Mouse (Mus musculus): ENCODE data around the gene Mdga1. TPM values are rescaled to one million over a fixed set of nuclear protein-coding genes. Genes with fewer than 3 reads are reported as not detected.

Gene Mdga1
- total RNA-seq, 2 experiments from 2014 or later = 30.4 to 36.6 TPM

DNA sequence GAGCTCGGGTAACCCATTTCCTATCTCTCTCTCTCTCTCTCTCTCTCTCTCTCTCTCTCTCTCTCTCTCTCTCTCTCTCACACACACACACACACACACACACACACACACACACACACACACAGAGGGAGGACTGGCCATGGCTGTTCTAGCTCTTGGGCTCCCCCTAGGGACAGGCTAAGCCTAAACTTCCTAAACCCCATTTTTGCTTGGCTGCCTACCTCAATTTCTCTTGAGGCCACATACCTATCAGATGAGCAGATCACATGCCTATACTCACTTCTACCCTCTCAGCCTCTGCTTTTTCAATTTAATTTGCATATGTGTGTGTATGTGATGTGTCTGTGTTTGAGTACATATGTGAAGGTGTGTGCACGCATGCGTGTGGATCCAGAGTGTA is 111.1 kb downstream of the Mdga1 start:
- no peak for DNase-seq (ENCODE audit: low spot score in 2 of 2)
- intact Hi-C loops (cut with DNase I) = no loop called here

DNA sequence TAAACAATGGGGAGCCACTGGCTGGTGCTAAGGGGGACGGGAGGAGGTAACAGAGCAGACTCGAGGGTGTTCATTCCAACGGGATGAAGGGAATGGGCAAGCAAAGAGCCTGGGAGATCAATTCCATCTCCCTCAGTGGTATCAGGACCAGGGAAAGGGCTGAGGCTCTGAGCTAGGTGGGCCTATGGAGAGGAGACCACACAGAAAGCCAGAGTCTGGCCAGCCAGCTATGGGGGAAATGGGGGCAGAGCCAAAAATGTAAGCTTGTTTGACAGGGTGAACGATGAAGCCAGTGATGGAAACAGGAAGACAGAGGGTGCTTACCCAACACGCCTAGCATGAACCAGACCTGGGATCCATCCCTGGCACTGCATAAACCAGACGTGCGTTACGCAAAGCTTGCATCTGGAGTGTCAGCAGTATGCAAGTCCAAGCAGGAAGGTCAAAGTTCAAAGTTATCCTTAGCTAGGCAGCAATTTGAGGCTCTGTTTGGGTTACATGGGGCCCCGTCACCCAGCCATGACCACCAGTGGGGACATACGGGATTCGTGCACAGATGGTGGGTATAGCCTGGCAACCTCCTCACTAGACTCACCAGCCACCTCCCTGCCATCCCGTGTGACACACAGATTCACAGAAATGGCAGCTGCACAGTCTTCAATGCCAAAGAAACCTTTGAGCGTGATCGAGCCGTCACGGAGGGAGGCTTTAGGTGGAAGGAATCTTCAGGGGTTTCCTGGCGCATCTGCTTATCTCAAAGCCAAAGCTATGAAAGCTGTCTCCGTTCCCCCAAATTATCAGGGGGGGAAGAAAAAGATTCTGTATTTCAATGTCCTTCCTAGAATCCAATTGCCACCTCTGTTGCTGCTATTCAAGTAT is 113.9 kb downstream of the Mdga1 start:
- intact Hi-C loops (cut with DNase I) = no loop called here
- DNase-seq (ENCODE audit: low spot score in 2 of 2) = no peak

DNA sequence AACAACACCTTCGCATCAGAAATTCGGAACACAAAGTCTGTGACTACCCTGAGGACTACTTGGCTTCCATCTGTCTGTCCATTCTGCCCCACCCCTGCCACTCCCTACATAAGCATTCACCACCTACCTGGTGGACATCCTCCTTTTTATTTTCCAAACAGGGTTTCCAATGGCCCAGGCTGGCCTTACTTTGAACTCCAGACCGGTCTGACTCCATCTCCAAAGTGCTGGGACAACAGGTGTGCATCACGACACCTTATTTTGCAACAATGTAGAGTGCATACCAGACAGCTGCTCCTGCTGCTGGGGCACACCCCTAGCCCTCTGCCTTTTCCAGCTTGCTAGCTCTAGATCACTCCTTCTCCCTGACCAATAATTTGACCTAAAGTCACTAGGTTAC is 115.1 kb downstream of the Mdga1 start:
- no peak for DNase-seq (ENCODE audit: low spot score in 2 of 2)
- intact Hi-C loops (cut with DNase I) = no loop called here

DNA sequence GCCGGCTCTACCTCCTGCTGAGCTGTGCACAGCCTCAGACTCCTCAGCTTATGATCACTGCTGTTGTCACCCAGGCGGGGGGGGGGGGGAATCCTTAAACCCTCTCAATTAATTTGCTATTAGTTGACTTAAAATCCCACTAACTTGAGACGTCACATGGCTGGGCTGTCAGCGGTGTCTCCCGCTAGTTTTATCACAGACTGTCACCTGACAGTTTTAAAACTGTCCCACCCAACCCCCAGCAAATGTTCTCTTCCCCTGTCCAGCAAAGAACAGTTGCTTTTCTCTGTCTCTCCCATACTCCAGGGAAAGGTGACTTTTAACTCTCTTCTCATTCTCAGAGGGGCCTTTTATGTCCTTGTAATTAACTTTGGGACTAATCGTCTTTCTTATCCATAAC is 115.5 kb downstream of the Mdga1 start:
- DNase-seq (ENCODE audit: low spot score in 2 of 2) = no peak
- intact Hi-C loops (cut with DNase I) = no loop called here

DNA sequence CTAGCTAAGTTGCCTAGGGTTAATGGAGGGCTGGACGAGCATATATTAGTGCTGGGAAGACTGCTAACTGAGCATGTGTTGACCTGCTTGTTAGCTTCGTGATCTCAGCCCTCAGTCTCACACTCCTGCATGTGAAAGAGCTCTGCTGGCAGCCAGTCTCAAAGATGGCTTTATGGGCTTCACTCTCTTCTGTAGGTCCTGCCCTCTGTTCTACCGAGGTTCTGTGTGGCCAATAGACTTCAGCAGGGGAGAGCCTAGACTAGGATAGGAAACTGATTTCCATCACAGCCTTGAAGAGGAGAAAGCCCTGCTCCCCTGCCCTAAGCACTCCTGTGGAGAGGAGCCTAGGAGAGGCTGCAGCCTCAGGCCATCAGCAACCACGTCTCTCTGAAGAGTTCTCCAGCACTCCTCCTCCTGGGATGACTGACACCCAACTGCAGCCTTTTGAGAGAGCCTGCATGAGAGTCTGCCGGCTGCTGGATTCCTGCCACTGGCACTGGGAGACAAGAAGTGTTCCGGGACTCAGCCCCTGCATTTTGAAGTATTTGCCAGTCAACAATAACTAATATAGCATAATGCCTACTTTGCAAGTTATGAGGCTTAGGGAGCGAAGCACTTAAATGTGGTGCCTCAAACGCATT is 116.9 kb downstream of the Mdga1 start:
- DNase-seq (ENCODE audit: low spot score in 2 of 2) = peak in 1 of 2 experiments; percentile 19
- intact Hi-C loops (cut with DNase I) = no loop called here

DNA sequence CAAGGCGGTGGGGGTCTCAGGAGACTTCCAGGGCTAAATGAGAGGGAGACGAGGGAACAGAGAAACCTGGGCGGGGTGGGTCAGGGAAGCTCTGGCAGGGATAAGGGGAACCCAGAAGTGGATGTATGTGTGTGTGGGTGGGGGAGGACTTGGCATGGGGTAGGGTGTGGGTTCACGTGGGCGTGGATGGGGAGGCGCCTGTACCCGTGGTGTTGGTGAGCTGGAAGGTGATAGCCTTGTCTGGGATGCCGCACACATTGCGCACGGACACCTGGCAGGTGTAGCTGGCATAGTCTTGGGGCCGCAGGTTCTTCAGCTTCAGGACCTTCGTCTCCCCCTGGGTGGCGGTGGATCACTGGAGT is 120.5 kb downstream of the Mdga1 start:
- no peak for DNase-seq (ENCODE audit: low spot score in 2 of 2)
- intact Hi-C loops (cut with DNase I) = loop anchor here (5.0 kb wide), 2 partner anchors 47 to 132 kb away; partner anchors contain the start of gene Ccdc167

DNA sequence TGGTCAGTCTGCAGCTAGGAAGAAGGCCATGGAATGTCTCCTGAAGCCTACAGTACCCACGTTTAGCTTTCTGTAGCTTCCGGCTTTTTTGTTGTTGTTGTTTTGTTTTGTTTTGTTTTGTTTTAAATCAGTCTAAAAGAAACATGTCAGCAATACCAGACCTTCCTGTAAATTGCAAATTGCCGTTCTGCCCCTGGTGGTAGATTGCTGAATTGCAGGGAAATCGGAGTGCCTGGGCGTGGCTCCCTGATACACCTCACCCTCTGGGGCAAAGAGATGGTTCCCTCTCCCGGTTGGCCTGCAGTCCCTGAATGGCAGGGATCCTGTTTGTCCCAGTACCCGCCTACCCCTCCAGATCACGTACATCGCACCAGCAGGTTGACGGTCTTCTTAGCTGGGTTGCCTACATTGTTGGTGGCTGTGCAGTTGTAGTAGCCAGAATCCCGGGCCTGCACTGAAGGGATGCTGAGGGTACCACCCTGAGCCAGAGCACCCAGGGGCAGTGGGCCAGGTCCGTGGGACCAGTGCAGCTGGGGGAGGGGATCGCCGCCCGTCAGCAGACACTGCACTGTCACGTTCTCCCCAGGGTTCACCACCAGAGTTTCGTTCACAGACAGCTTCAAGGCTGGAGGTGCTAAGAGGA is 121.0 kb downstream of the Mdga1 start:
- intact Hi-C loops (cut with DNase I) = loop anchor here (5.0 kb wide), 2 partner anchors 47 to 132 kb away; partner anchors contain the start of gene Ccdc167
- DNase-seq (ENCODE audit: low spot score in 2 of 2) = peak; percentile 62 to 68

DNA sequence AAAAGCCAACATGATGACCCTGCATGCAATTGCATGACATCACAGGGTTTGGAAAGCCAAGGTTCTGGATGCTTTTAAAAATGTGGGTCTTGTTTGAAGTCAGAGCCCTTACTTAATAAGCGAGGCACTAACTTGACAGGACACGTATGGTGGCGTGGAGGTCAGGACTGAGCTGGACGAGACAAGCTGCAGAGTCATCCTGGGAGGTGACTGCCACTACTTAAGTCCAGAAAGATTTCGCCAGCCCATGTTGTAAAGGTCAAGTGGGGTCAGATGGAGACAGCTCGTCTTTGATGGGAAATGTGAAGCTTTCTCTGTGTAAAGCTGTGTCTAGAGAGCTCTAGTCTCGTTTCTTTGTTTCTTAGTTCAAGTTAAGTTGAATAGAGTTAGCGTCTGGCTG is 122.6 kb downstream of the Mdga1 start:
- intact Hi-C loops (cut with DNase I) = loop anchor here (5.0 kb wide), 2 partner anchors 45 to 130 kb away; partner anchors contain the start of gene Ccdc167
- no peak for DNase-seq (ENCODE audit: low spot score in 2 of 2)

DNA sequence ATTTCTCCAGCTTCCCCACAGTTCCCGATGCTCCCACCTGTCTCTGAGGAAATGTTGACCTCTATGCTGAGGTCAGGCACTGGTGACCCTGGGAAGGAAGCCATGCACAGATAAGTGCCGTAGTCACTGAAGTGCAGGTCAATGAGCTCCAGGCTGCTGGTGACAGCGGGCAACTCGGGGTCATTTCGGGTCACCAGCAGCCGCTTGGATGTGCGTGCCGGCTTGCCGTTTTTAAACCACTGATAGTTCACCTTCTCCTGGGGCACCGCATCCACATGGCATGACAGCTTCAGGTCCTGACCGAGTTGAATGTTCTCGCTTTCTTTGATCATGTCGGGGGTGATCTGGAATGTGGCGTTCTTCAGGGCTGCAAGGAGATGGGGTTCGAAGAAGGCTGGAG is 123.6 kb downstream of the Mdga1 start:
- intact Hi-C loops (cut with DNase I) = loop anchor here (5.0 kb wide), 2 partner anchors 44 to 129 kb away; partner anchors contain the start of gene Ccdc167
- no peak for DNase-seq (ENCODE audit: low spot score in 2 of 2)

DNA sequence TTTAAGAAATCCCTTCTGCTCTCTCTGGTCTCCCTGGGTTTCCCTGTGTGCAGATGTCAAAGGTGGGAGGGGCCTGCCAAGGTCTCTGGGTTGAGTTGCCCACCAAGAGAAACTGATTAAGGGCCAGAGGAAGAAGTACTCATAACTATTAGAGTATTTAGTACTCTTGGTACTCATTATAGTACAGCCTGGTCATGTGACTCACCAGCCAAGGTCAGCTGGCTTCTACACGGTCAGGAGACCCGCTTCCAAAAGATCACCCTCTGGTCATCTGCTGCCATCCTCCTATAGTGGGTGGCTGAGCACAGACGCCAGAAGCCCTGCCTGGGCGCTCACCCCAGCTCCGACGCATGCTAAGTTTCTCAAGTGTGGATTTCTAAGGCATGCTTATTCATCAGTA is 124.9 kb downstream of the Mdga1 start:
- intact Hi-C loops (cut with DNase I) = loop anchor here (5.0 kb wide), 2 partner anchors 43 to 128 kb away; partner anchors contain the start of gene Ccdc167
- DNase-seq (ENCODE audit: low spot score in 2 of 2) = no peak

DNA sequence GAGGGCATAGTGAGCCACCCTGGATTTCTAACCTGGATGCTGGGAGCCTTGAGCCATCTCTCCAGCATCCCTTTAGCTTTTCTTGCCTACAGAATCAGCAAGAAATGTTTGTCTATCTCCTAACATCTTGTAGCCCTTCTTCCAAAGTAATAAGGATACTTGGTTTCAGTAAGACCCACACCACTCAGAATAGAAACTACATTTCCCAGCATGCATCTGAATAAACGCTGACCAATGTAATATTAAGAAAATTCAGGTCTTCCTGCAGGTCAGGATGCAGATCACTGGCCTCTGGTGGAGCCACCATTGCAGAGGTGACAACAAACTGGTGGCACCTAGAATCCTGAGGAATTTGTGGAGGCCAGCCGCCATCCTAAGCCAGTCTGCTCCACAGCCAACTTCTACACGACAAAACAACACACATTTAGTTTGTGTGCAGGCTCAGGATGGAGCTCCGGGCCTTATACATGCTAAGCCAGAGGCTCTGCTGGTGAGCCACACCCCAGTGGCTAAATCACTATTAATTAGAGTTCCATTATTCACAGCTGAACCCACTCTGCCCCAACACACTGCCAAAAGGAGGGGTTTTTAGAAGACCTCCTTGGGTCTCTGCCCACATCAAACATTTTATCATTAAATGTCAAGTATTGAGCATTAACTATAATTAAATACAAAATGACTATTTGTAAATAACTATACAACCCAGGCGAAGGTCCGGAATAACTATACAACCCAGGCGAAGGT is 126.3 kb downstream of the Mdga1 start:
- no peak for DNase-seq (ENCODE audit: low spot score in 2 of 2)
- intact Hi-C loops (cut with DNase I) = no loop called here

DNA sequence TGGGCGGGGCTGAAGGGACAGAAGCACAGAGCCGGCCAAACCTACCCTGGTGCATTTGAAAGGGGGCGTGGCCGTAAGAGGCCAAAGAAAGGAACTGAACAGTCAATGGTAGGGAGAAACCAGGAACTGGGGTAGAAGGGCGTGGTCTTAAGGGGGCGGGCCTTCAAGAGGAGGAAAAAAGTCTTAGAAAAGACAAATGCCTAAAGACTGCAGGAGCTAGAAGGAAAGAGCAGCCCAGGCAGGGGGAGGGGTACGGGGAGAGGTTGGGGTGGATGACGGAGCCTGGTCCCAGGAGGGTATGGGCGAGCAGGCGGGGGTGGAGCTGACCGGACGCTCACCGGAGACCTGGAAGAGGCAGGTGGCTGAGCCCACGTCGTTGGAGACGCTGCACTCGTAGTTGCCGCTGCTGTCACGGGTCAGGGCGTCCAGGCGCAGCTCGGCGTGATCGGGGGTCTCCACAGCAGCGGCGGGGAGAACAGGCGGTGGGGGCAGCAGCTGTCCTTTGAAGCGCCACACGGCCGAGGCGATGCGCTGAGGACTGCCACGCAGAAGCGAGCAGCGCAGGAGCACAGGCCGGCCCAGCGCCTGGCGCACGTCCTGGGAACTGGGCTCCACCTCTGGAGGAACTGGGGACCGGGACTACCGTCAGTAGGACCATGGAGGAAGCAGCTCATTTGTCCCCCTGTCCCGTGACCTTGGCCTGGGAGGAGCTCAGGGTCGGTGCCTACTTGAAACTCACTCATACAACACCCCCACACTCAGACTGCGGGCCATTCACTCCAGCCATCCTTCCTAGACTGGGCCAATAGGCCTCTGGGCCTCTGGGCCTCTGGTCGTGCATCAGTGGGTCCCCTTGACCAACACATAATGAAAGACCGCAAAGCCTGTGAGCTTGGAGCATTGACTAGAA is 127.9 kb downstream of the Mdga1 start:
- intact Hi-C loops (cut with DNase I) = no loop called here
- no peak for DNase-seq (ENCODE audit: low spot score in 2 of 2)

DNA sequence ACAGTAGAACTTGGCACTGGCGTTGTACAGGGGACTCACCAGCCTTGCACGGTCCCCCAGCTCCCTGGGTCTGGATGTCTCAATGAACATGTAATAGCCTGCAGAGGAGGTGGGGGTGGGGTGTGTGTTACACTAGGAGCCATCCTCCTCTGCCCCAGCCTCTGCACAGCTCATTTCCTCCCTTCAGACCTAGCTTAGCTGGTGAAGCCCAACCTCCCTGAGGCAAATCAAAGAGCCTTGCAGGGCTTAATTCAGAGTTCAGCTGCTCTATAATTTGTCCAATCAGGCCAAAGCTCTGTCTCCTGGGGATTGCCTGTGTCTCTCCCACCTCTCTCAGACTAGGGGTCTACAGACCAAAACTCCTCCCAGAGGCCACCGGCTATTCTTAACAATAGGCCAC is 131.9 kb downstream of the Mdga1 start:
- intact Hi-C loops (cut with DNase I) = no loop called here
- no peak for DNase-seq (ENCODE audit: low spot score in 2 of 2)

DNA sequence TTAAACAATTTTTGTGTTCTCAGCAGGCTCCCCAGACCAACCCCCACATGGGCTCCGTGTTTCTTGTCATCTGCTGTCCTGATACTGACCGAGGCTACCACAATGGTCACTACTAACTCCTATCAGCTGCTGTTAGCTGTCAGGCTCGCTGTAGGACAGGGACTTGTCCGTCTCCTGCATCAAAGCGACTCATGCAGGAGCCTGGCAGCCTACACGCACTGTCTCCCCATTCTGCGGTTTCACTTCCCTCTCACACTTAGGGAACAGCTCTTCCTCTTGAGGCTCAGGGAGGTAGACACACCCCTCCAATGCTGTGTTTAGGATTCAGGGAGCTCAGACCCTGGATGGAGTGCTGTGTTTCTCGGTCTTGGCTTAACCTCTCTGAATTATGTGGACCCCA is 132.4 kb downstream of the Mdga1 start:
- DNase-seq (ENCODE audit: low spot score in 2 of 2) = no peak
- intact Hi-C loops (cut with DNase I) = no loop called here

DNA sequence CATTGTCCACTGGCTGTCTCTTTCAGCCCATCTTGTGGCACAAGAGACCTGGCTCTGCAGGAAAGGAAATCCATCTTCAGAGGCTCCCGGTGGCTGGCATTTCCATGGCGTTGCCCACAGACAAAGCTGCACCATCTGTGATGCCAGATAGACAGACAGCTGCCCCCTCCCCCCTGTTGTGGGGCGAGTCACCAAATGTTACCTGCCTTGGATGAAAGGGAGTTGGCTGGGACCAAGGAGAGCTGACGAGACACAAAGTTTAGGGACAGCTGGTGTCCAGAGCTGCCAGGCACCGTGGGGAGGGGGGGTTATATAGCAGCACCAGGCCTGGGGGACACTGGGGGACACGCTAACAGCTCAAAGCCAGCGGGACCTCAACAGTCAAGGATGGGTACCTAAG is 135.1 kb downstream of the Mdga1 start:
- intact Hi-C loops (cut with DNase I) = no loop called here
- no peak for DNase-seq (ENCODE audit: low spot score in 2 of 2)

DNA sequence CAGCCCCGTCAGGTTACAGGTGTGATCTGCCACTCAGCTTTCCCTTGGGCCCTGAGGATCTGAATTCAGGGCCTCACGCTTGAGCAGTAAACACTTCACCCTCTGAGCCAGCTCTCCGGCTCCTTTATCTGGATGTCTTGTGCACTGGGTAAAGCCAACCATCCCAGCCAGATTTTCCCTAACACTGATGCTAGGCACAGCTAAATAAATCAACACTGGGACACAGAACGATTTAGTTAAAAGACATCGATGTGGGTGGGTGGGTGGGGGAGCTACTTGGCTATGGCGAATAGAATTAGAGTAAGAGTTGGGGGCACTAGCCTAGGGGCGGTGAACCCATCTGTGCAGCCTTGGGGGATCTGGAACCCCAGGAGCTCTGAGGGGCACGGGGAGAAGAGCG is 135.6 kb downstream of the Mdga1 start:
- intact Hi-C loops (cut with DNase I) = no loop called here

DNA sequence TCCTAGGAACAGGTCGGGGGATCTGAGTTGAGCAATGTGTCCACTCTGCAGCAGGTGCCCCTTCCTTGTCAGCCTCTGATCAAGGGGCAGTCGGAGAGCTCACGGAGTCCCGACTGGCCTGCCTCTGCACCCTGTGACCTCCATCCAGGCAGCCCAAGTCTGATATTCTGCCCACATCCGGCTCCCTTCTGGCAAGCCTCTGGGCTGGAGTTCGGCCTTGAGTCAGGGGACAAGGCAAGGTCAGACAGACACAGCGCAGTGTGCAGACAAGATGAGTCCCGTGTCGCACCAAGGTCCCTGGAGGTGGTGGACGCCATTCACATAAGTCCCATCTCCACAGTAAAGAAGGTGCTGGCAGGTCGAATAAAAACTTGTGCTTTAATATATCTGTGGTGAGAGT is 138.2 kb downstream of the Mdga1 start:
- DNase-seq (ENCODE audit: low spot score in 2 of 2) = no peak
- intact Hi-C loops (cut with DNase I) = no loop called here

More for the DNA sequence above, 135.6 kb downstream of the Mdga1 start:
- no peak for DNase-seq (ENCODE audit: low spot score in 2 of 2)

DNA sequence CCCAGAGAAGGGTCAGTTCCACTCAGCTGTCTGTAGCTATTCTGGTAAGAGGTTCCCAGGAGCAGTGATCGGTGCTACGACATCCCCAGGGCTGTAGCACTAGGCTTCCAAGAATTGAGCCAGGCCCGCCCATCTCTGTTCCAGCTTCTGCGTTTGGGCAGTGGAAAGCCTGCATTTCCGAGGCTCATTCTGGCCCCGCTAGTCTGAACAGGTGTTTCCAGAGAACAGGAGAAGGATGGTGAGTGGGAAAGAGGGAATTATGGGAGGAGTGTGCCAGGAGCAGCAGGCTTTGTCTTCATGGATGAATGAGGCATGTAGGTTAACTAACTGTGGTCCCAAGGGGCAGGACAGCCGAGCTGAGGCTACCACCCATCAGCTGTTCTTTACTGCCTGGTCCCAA is 140.8 kb downstream of the Mdga1 start:
- no peak for DNase-seq (ENCODE audit: low spot score in 2 of 2)
- intact Hi-C loops (cut with DNase I) = no loop called here

DNA sequence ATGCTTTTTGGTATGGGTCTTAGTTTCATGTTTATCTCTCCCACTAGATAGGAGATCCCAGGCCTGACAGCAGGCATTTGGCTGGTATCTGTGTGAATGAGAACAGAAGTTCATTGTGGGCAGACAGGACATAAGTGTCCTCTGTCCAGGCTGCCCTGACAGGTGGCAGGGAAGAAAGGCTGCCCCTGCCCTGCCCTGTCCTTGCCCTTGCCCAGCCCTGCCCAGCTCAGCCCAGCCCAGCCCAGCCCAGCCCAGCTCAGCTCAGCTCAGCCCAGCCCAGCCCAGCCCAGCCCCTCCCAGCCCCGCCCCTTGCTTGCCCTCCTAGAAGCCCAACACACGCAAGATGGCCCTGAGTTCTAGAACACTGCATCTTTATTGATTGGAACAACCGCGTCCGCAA is 142.3 kb downstream of the Mdga1 start:
- intact Hi-C loops (cut with DNase I) = no loop called here
- no peak for DNase-seq (ENCODE audit: low spot score in 2 of 2)
